Mouse (Mus musculus) liver, postnatal 0 days (tissue): ENCODE measurements at regions not wholly inside any gene's neighbourhood (a gene's known extent, or its start where the extent isn't known, plus 50 kb on each side); places are given as distances from the start of the nearest gene placed in this dataset.

Experiments used
- CTCF ChIP-seq: sonication (generic); IDR thresholded peaks from 2 replicates; pipeline ENCODE4 v1.5.1; 2016; ENCODE audit warnings: antibody characterized with exemption, low read depth
- EP300 ChIP-seq: IDR thresholded peaks from 2 replicates; pipeline ENCODE4 v1.6.1; 2016; ENCODE audit warnings: antibody characterized with exemption, low read depth, mild to moderate bottlenecking

DNA sequence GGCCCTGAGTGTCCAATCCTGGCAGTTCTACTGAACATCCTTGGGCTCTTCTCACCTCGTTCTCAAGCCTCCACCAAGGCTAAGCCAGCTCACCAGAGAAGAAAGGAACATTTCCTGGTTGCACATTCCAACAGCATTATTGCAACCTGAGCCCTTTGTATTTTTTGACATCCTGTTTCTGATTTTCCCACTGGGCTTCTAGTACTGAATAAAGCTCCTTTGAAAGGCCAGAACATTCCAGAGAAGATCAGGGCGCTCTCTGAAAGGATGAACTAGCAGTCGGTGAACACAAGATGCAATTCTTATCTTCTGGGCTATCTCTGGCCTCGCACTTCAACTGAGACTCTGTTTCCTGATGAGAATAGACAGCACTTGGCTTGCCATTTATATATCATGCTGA lies 233.2 kb upstream of the Prok2 start:
- TF ChIP-seq CTCF (no peak), EP300 (no peak)
